Mouse (Mus musculus) heart, postnatal 0 days (tissue): ENCODE data around the gene Nfatc3.

Experiments used
- CTCF ChIP-seq: IDR thresholded peaks from 2 replicates; pipeline ENCODE4 v1.5.1; 2016; ENCODE audit warnings: antibody characterized with exemption, control low read depth, low read depth
- EP300 ChIP-seq: IDR thresholded peaks from 2 replicates; pipeline ENCODE4 v1.6.1; 2016; ENCODE audit warnings: antibody characterized with exemption, low read depth

GRCm38 (mm10) chr8:106072113-106072512, 13.5 kb downstream of the Nfatc3 start:
- no peak for TF ChIP-seq CTCF
- TF ChIP-seq EP300 = no peak
